Mouse (Mus musculus): ENCODE measurements around the gene Taar4. TPM values are rescaled to one million over a fixed set of nuclear protein-coding genes. Genes with fewer than 3 reads are reported as not detected.

The Taar4 gene
- polyA plus RNA-seq, 1 experiment from 2014 or later, result not detected

GRCm38 (mm10) chr10:23951714-23952113, 8.6 kb upstream of the Taar4 start:
- ATAC-seq (replicated peaks; ENCODE audit: low FRiP score, low TSS enrichment, low read depth), result no peak

GRCm38 (mm10) chr10:23959071-23959470, 1.2 kb upstream of the Taar4 start:
- ATAC-seq (replicated peaks; ENCODE audit: low FRiP score, low TSS enrichment, low read depth) (no peak), DNase-seq (ENCODE audit: low spot score) (no peak)
- Histone ChIP-seq H3K36me3 (ENCODE audit: control insufficient read depth, insufficient read depth, low read length) (no peaks in the 10 kb centered on the region), H3K9ac (ENCODE audit: low read length) (no peak overlapping the region), H3K4me2 (ENCODE audit: low read length) (no peak overlapping the region), H3K4me3 (ENCODE audit: low read depth, low read length) (no peak overlapping the region), H3K27me3 (replicated peaks; ENCODE audit: control insufficient read depth, insufficient read depth, low read length) (no peaks in the 10 kb centered on the region), H3K9me3 (ENCODE audit: control insufficient read depth, low read length) (no peaks in the 10 kb centered on the region), H3K27ac (ENCODE audit: low read depth) (no peak overlapping the region), H3K4me1 (replicated peaks; ENCODE audit: control insufficient read depth, insufficient read depth, low read length) (no peaks in the 10 kb centered on the region)
- WGBS, result 48% methylated on average over 3 of the region's 3 CpGs

More at GRCm38 (mm10) chr10:23951714-23952113, 8.6 kb upstream of the Taar4 start:
- Histone ChIP-seq H3K4me2 (ENCODE audit: low read length) (no peak overlapping the region), H3K9me3 (ENCODE audit: control insufficient read depth, low read length) (no peaks in the 10 kb centered on the region), H3K27me3 (replicated peaks; ENCODE audit: control insufficient read depth, insufficient read depth, low read length) (no peaks in the 10 kb centered on the region), H3K9ac (ENCODE audit: low read length) (no peak overlapping the region), H3K36me3 (ENCODE audit: control insufficient read depth, insufficient read depth, low read length) (no peaks in the 10 kb centered on the region), H3K4me3 (ENCODE audit: low read depth, low read length) (no peak overlapping the region), H3K27ac (ENCODE audit: low read depth) (no peak overlapping the region), H3K4me1 (replicated peaks; ENCODE audit: control insufficient read depth, insufficient read depth, low read length) (no peaks in the 10 kb centered on the region)
- DNase-seq (ENCODE audit: low spot score), result no peak
- 84% methylated on average over 6 of the region's 6 CpGs for WGBS

- DNase-seq (ENCODE audit: low spot score) (no peak), ATAC-seq (replicated peaks; ENCODE audit: low FRiP score, low TSS enrichment, low read depth) (no peak)
- no peaks in the 10 kb centered on the region for H3K36me3 ChIP-seq (ENCODE audit: control insufficient read depth, insufficient read depth, low read length)
- WGBS, result 51% methylated on average over 3 of the region's 3 CpGs
- no peaks in the 10 kb centered on the region for H3K4me1 ChIP-seq (replicated peaks; ENCODE audit: control insufficient read depth, insufficient read depth, low read length)
- no peak overlapping the region for H3K4me3 ChIP-seq (ENCODE audit: low read depth, low read length)
- H3K9me3 ChIP-seq (ENCODE audit: control insufficient read depth, low read length), result no peaks in the 10 kb centered on the region
- no peak overlapping the region for H3K27ac ChIP-seq (ENCODE audit: low read depth)
- no peak overlapping the region for H3K4me2 ChIP-seq (ENCODE audit: low read length)
- H3K27me3 ChIP-seq (replicated peaks; ENCODE audit: control insufficient read depth, insufficient read depth, low read length), result no peaks in the 10 kb centered on the region
- no peak overlapping the region for H3K9ac ChIP-seq (ENCODE audit: low read length)
These were observed 3.1 kb downstream of the Taar4 start for GRCm38 (mm10) chr10:23963444-23963843.

- ATAC-seq (replicated peaks; ENCODE audit: low FRiP score, low TSS enrichment, low read depth) (no peak), DNase-seq (ENCODE audit: low spot score) (no peak)
- no peak overlapping the region for H3K4me3 ChIP-seq (ENCODE audit: low read depth, low read length)
- H3K9ac ChIP-seq (ENCODE audit: low read length), result no peak overlapping the region
- H3K36me3 ChIP-seq (ENCODE audit: control insufficient read depth, insufficient read depth, low read length), result no peaks in the 10 kb centered on the region
- H3K27ac ChIP-seq (ENCODE audit: low read depth), result no peak overlapping the region
- H3K4me1 ChIP-seq (replicated peaks; ENCODE audit: control insufficient read depth, insufficient read depth, low read length), result no peaks in the 10 kb centered on the region
- H3K4me2 ChIP-seq (ENCODE audit: low read length), result no peak overlapping the region
- no peaks in the 10 kb centered on the region for H3K27me3 ChIP-seq (replicated peaks; ENCODE audit: control insufficient read depth, insufficient read depth, low read length)
- 79% methylated on average over 6 of the region's 6 CpGs for WGBS
- H3K9me3 ChIP-seq (ENCODE audit: control insufficient read depth, low read length), result no peaks in the 10 kb centered on the region
These were observed 4.8 kb downstream of the Taar4 start for GRCm38 (mm10) chr10:23964921-23965610.

- H3K9ac ChIP-seq (ENCODE audit: low read length), result no peak within 1 kb of the TSS
- no peaks in the 10 kb centered on the region for H3K36me3 ChIP-seq (ENCODE audit: control insufficient read depth, insufficient read depth, low read length)
- H3K9me3 ChIP-seq (ENCODE audit: control insufficient read depth, low read length), result no peaks in the 10 kb centered on the region
- 80% methylated on average over 11 of the region's 11 CpGs for WGBS
- H3K27me3 ChIP-seq (replicated peaks; ENCODE audit: control insufficient read depth, insufficient read depth, low read length), result no peaks in the 10 kb centered on the region
- DNase-seq (ENCODE audit: low spot score), result no peak
- no peak for ATAC-seq (replicated peaks; ENCODE audit: low FRiP score, low TSS enrichment, low read depth)
- H3K4me1 ChIP-seq (replicated peaks; ENCODE audit: control insufficient read depth, insufficient read depth, low read length), result no peaks in the 10 kb centered on the region
- H3K4me3 ChIP-seq (ENCODE audit: low read depth, low read length), result no peak within 1 kb of the TSS
- no peak within 1 kb of the TSS for H3K4me2 ChIP-seq (ENCODE audit: low read length)
- H3K27ac ChIP-seq (ENCODE audit: low read depth), result no peak within 1 kb of the TSS
These were observed 10.4 kb downstream of the Taar4 start, which contains the start of gene Taar5 for GRCm38 (mm10) chr10:23970656-23971165. Gene Taar5, plus strand, starts transcription at chr10:23970706.

- no peaks in the 10 kb centered on the region for H3K27me3 ChIP-seq (replicated peaks; ENCODE audit: control insufficient read depth, insufficient read depth, low read length)
- H3K9ac ChIP-seq (ENCODE audit: low read length), result no peak overlapping the region
- WGBS, result 83% methylated on average over 5 of the region's 5 CpGs
- H3K4me3 ChIP-seq (ENCODE audit: low read depth, low read length), result no peak overlapping the region
- H3K27ac ChIP-seq (ENCODE audit: low read depth), result no peak overlapping the region
- H3K9me3 ChIP-seq (ENCODE audit: control insufficient read depth, low read length), result no peaks in the 10 kb centered on the region
- H3K4me1 ChIP-seq (replicated peaks; ENCODE audit: control insufficient read depth, insufficient read depth, low read length), result no peaks in the 10 kb centered on the region
- no peak for DNase-seq (ENCODE audit: low spot score)
- H3K36me3 ChIP-seq (ENCODE audit: control insufficient read depth, insufficient read depth, low read length), result no peaks in the 10 kb centered on the region
- no peak for ATAC-seq (replicated peaks; ENCODE audit: low FRiP score, low TSS enrichment, low read depth)
- no peak overlapping the region for H3K4me2 ChIP-seq (ENCODE audit: low read length)
These were observed 11.0 kb downstream of the Taar4 start for GRCm38 (mm10) chr10:23971256-23971655.

GRCm38 (mm10) chr10:23977958-23978357, 17.7 kb downstream of the Taar4 start:
- no peak overlapping the region for H3K4me3 ChIP-seq (ENCODE audit: low read depth, low read length)
- H3K27ac ChIP-seq (ENCODE audit: low read depth), result no peak overlapping the region
- no peaks in the 10 kb centered on the region for H3K4me1 ChIP-seq (replicated peaks; ENCODE audit: control insufficient read depth, insufficient read depth, low read length)
- H3K27me3 ChIP-seq (replicated peaks; ENCODE audit: control insufficient read depth, insufficient read depth, low read length), result no peaks in the 10 kb centered on the region
- no peak overlapping the region for H3K4me2 ChIP-seq (ENCODE audit: low read length)
- H3K9me3 ChIP-seq (ENCODE audit: control insufficient read depth, low read length), result no peaks in the 10 kb centered on the region
- ATAC-seq (replicated peaks; ENCODE audit: low FRiP score, low TSS enrichment, low read depth) (no peak), DNase-seq (ENCODE audit: low spot score) (no peak)
- no peak overlapping the region for H3K9ac ChIP-seq (ENCODE audit: low read length)
- H3K36me3 ChIP-seq (ENCODE audit: control insufficient read depth, insufficient read depth, low read length), result no peaks in the 10 kb centered on the region
- 68% methylated on average over 4 of the region's 4 CpGs for WGBS

- WGBS, result 45% methylated on average over 16 of the region's 16 CpGs
- H3K4me2 ChIP-seq (ENCODE audit: low read length), result no peak overlapping the region
- no peak overlapping the region for H3K4me3 ChIP-seq (ENCODE audit: low read depth, low read length)
- peak; percentile 71 for DNase-seq (ENCODE audit: low spot score)
- H3K9ac ChIP-seq (ENCODE audit: low read length), result no peak overlapping the region
- H3K9me3 ChIP-seq (ENCODE audit: control insufficient read depth, low read length), result no peaks in the 10 kb centered on the region
- no peaks in the 10 kb centered on the region for H3K27me3 ChIP-seq (replicated peaks; ENCODE audit: control insufficient read depth, insufficient read depth, low read length)
- H3K36me3 ChIP-seq (ENCODE audit: control insufficient read depth, insufficient read depth, low read length), result no peaks in the 10 kb centered on the region
- H3K4me1 ChIP-seq (replicated peaks; ENCODE audit: control insufficient read depth, insufficient read depth, low read length), result no peaks in the 10 kb centered on the region
- peak; percentile 50; the same call in 1 of the 2 replicates for ATAC-seq (replicated peaks; ENCODE audit: low FRiP score, low TSS enrichment, low read depth)
- no peak overlapping the region for H3K27ac ChIP-seq (ENCODE audit: low read depth)
These were observed 18.8 kb downstream of the Taar4 start for GRCm38 (mm10) chr10:23978901-23979705.

Measured in intestine, embryonic 14.5 days (tissue).